Mouse (Mus musculus) v-Abl transformed pro-B cells (cell line): ENCODE data around the gene Osgin1.

ENCODE experiments used
- in situ Hi-C, 2 experiments: fragments of 400-800 bp; cut with MboI; formaldehyde crosslinking; loops; one replicate each; pipeline ENCODE4 v1.15.1; 2025; ENCODE audit not compliant: unreplicated experiment in 2 of 2

Gene Osgin1

DNA sequence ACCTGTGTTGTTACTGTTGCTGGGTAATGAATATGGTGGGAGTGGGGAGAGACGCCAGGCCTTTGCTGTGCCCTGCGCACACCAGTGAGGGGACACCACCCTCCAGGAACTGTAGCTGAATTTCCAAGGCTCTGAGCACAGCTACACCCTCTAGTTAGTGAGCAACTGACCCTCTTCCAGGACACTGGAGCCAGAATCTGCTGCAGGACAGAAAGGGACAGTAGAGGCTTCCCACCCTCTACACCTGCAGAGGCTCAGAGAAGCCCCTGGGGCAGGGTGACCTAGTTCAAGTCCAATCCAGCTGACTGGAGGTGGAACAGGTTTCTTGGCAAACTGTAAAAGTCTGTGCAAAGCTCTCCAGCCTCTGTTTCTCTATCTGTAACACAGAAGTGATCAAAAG, 5.5 kb downstream of the Osgin1 start:
- in situ Hi-C loops, result loop anchor here (5.0 to 10.0 kb wide), 2 partner anchors 168 to 475 kb away; partner anchors contain the start of genes Gm20388 (in 1 of the 2), Taf1c (in 1 of the 2) and Usp10 (in 1 of the 2)

DNA sequence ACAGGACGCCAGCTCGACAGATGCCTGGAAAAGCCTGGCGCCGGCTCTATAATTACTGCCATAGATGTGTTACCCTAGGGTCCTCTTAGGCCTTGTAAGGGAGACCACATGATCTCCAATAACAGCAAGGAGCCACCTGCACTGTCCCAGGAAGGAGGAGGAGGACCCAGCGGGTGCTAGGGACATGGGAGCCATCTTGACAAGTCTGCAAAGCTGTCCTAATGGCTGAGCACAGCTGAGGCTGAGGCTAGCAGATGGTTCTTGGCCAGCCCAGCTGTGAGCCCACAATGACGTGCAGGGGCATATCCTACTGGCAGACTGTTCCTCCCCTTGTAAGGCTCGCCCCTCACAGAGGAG, 5.9 kb downstream of the Osgin1 start:
- in situ Hi-C loops, result loop anchor here (5.0 to 10.0 kb wide), 3 partner anchors 167 to 475 kb away; partner anchors contain the start of genes Gm20388 (in 1 of the 2), Taf1c (in 1 of the 2) and Usp10 (in 1 of the 2)

DNA sequence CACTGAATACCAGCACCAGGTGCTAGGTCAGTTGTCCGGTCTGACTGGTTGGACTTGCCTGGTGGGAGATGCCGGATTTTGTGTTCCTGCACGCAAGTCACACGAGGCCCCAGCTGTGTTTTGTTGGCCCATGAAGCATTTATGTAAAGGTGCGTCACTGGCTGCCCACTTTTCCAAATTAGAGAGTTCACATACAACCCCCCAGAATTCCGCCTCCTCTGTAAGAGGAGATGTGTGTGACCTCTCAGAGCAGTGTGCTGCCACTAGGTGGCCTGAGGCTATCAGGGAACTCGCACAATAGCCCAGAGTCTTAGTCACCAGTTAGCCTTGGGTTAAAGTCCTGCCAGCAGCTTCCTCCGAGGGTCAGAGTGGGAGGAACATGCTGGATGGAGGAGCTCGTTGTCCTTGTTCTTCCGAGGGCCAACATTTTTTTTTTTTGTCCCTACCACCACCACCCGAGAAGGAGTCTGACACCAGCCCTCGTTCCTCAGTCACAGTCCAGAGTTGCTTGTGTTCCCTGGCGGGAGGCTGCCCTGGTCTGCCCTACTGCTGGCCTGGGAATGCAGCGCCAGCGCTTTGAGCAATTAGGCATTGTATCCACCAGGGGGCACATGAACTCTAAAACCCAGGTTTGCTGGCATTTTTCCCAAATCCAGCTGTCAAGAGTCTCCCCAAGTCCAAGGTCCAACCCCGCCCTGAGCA, 6.5 kb downstream of the Osgin1 start:
- in situ Hi-C loops, result loop anchor here in 1 of 2 experiments (10.0 kb wide), 1 partner anchor 234 kb away; no protein-coding TSS in a partner anchor

DNA sequence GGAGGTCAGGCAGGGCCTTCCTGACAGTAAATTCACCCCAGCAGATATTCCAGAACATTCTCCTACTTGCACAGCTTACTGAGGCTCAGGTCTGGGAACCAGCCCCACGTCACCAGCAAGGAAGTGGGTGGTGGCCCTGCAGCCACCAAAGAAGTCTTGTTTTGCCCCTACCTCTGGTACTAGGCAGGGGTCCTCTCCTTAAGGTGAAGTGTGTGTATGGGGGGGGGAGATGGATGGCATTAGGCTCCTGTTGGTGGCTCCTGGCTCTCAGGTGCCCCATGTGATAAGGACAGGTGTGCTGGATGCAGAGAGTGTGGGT, 7.0 kb downstream of the Osgin1 start:
- in situ Hi-C loops, result loop anchor here in 1 of 2 experiments (10.0 kb wide), 1 partner anchor 234 kb away; no protein-coding TSS in a partner anchor

DNA sequence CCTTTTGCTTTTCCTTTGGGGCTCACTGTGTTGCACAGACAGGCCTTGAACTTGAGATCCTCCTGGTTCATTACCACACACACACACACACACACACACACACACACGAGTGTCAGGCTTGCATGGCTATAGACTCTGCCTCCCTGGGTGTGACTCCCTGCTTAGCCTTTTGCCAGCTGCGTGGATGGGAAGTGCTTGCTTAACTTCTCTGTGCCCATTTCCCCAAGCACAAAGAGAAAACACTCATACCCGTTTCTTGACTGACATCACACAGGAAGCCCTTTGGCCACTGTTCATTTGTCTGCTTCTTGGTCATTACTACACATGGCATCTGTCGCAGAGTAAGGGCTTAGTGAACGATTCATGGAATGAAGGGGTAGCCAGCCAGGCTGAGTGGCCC, 8.1 kb downstream of the Osgin1 start:
- in situ Hi-C loops, result loop anchor here in 1 of 2 experiments (10.0 kb wide), 1 partner anchor 233 kb away; no protein-coding TSS in a partner anchor

DNA sequence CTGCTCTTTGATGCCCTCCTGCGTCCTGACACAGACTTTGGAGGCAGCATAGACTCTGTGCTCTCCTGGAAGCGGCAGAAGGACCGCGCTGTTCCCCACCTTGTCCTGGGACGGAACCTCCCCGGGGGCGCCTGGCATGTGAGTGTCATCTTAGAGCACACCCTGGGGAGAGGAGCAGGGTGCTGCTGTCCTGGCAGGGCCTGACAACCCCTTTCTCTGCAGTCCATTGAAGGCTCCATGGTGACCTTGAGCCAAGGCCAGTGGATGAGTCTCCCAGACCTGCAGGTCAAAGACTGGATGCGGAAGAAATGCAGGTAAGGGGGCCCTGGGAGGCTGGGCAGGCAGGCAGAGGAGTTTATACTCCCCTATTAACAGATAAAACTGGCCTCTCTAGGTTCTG, 9.0 kb downstream of the Osgin1 start:
- in situ Hi-C loops, result loop anchor here in 1 of 2 experiments (10.0 kb wide), 1 partner anchor 232 kb away; no protein-coding TSS in a partner anchor

DNA sequence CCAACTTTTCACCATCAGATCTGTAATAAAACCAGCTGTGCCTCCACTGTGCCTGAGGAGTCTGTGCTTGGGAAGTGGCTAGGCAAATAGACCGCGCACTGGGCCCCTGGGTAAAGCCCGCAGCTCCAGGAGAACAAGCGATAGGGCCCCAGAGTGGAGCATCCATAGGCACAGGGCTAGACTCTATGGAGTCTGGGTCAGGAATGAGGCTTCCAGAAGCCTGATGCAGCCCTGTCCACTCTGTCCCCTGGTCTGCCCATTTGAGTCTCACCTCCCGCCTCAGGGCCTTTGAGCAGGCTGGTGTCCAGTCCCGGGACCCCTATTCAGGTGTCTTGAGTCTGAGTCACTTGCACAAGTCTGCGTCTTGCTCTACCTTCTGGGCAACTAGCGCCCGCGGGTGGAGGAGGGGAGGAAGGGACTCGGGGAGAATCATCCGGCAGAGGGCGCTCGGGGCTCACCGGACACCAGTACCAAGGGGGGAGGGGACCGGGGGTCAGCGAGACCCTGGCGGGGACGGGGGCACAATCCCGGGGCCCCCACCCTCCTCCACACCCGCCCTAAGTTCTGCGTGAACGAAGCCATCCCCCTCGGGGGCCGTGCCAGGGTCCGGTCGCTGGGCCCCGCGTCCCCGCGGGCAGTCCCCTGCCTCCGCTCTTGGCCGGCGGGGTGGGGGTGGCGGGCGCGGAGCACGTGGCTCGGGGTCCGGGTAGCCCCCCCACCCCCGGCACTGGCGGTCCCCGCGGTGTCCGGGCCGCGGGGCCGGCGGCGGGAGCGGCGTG, 12.5 kb downstream of the Osgin1 start, which contains the start of gene Necab2:
Gene Necab2, plus strand, starts transcription at position 509 of the 779 bp plus-strand sequence.
- in situ Hi-C loops, result loop anchor here (5.0 to 10.0 kb wide), 3 partner anchors 34 to 228 kb away; no protein-coding TSS in a partner anchor

DNA sequence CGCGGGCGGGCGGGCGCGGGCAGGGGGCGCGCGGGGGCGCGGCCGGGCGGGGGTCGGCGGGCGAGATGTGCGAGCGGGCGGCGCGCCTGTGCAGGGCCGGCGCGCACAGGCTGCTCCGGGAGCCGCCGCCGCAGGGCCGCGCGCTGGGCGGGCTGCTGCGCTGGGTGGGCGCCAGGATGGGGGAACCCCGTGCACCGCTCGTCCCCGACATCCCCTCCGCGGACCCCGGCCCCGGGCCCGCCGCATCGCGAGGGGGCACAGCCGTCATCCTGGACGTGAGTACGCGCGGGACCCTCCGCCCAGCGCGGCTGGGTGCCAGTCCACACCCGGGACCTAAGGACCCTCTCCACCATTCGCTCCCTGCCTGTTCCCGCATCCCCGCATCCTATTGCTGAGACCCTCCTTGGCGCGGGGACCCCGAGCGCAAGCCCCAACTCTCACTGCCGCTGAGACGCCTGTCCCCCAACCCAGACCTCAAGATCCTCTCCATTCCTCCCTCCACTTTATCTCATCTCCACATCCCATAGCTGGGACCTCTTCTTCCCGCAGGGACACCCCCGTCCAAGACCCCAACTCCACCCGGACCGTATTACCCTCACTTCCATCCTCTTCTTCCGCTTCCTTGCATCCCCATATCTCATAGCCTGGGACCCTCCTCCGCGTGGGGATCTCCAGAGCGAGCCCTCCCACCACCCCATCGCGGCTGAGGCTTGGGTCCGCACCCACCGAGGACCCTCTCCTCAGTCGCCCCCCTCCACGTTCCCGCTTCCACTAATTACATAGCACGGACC, 13.3 kb downstream of the Osgin1 start:
- in situ Hi-C loops, result loop anchor here (5.0 to 10.0 kb wide), 3 partner anchors 35 to 228 kb away; no protein-coding TSS in a partner anchor

DNA sequence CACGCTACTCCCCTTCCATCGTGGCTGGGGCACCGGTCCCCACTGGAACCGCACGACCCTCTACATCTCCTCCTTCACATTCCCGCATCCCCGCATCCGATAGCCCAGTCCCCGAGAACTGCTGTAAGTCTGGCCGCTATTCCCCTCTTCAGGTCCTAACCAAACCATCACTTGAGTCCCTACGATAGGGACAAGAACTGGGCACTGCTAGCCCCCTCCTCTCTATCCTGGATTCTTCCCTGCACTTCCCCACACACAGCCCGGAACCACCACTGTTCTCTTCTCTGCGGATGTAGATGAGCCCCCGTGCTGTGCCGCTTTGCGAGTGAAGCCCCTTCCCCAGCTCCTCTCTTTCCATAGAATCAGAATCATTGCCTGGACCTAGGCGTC, 13.9 kb downstream of the Osgin1 start:
- in situ Hi-C loops, result loop anchor here (5.0 to 10.0 kb wide), 3 partner anchors 35 to 227 kb away; no protein-coding TSS in a partner anchor

DNA sequence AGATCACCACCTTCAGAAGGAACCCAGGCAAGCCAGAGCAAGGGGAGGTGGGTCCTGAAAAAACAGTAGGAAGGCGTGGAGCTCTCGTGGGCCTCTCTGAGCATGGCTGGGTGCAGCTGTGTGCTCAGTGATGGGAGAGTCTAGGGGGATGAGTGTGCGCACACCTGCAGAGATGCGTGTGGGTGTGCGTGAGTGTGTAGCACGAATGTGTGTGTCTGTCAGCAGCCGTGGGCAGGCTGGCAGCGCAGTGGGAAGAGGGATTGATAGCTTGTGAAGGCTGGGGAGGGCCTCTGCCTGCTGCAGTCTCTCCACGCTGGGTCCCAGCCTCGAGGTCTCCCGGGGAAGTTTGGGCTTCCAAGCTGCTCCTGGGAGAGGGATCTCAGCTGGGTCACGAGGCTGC, 15.7 kb downstream of the Osgin1 start:
- in situ Hi-C loops, result loop anchor here (5.0 to 10.0 kb wide), 6 partner anchors 37 to 225 kb away; partner anchors contain the start of gene Taf1c (in 1 of the 2)

DNA sequence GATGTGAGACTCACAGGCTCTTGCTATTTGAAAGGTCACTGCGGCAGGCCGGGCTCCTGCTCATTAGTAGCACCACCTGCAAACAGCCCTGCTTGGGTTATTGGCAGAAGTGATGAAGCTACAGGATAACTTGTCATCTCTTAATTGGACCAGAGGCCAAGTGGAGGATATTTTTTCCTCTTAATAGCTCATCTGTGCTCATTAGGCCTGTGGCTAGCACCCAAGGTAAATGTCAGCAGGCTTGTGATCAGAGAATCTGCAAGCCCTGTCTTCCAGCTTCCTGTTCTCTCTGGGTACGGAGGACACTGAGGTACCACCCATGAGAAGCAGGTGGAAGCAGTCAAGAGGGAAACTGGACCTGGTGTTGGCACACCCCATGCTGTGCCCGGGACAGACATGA, 17.2 kb downstream of the Osgin1 start:
- in situ Hi-C loops, result loop anchor here (5.0 kb wide), 3 partner anchors 41 to 156 kb away; partner anchors contain the start of gene Taf1c (in 1 of the 2)

DNA sequence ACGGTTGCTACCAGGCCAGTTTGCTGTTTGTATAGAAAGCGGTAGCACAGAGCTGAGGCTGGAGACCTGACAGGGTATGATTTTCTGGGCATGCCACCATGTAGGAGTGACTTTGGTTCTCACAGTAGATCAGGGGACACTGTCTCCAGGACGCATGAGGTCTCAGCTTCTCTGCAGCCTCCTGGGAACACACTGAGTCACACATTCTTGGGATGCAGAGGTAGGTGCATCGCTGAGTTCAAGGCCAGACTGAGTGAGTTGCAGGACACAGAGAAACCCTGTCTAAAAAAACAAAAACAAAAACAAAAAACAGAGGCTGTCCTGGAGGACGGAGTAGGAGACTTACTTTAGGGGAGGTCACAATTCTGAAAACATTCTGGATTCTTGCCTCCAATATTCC, 19.0 kb downstream of the Osgin1 start:
- in situ Hi-C loops, result loop anchor here (5.0 kb wide), 3 partner anchors 39 to 154 kb away; partner anchors contain the start of gene Taf1c (in 1 of the 2)

DNA sequence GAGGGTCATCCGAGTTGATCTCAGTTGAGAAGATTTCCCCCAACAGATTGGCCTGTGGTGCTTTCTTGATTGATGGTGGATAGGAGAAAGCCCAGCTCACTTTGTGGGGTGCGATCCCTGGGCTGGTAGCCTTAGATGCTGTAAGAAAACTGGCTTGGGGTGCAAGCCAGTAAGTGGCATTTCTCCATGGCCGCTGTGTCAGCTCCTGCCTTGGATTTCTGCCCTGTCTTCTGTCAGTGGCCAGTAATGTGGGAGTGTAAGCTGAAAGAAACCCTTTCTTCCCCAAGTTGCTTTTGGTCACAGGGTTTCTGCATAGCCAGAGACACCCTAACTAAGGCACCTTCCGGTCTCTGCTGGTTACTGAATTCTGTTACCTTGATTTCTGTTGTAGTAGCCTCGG, 22.1 kb downstream of the Osgin1 start:
- in situ Hi-C loops, result no loop called here

DNA sequence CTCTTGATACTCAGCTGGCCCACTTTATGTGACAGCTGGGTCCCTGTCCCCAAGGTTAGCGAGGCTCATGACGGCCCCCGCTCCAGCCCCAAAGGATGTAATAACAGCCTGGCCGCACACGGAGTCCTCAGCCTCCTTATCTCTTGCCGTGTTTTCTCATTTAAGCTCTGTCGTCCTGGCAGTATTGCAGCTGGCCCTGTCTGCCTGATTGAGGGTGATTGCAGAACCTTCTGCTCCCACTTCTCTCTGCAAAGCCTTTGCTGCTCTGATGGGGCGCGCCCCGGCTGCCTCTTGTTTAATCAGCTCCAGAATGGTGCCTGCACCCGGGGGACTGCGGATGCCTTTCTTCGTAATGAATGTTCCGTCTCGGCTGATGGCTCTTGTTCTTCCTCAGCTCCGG, 25.8 kb downstream of the Osgin1 start:
- in situ Hi-C loops, result no loop called here

DNA sequence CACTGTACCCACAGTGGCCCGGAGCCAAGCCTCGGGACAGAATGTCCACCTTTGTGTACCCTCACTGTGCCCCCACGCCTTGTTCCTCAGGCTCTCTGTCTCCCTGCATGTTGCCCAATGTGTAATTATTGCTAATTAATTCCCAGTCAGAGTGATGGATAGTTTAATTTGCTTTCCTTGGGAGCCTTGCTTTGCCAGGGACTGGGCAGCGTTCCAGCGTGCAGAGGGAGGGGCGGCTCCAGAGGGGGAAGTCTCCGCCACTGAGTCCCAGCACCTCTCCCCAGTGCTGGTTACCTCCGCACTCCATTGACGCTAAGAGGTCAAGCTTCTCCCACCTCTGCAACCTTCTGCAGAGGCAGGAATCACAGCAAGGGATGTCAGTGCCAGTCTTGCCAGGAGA, 27.4 kb downstream of the Osgin1 start:
- in situ Hi-C loops, result no loop called here

DNA sequence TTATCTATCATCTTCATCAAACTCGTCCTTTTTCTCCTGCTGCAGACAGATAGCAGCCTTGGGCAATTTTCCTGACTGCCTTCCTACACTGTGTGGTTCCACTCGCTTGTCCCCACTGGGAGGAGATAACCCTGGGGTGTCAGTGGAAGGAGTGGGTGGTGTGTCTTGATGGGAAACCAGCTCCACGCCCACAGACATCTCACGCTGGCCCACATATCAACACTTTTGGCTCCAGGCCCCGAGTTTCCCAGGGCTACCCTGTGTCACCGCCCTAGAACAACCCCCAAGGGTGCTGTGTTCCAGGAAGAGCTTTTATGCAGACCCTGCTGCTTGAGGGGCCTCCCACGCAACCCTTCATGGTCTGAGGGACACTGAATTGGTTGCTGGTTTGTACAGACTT, 29.8 kb downstream of the Osgin1 start:
- in situ Hi-C loops, result no loop called here

DNA sequence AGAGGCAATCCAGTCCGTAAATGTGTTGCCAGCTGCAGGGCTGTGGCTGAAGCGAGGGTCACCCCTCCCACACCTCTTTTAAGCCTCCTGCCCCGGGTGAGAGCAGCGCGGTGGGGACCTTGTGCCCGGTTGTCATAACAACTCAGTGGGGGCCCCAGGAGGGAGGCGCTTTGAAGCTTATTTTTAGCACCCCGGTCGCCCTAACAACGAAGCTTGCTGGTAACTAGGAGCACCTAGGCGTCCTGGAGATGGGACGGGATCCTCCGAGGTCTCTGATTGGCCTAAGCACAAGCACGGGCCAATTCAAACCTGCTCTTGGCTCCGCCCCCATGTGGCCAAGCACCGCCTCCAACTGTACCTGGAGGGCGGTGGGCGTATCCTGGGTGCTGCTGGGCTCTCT, 32.2 kb downstream of the Osgin1 start:
- in situ Hi-C loops, result no loop called here

DNA sequence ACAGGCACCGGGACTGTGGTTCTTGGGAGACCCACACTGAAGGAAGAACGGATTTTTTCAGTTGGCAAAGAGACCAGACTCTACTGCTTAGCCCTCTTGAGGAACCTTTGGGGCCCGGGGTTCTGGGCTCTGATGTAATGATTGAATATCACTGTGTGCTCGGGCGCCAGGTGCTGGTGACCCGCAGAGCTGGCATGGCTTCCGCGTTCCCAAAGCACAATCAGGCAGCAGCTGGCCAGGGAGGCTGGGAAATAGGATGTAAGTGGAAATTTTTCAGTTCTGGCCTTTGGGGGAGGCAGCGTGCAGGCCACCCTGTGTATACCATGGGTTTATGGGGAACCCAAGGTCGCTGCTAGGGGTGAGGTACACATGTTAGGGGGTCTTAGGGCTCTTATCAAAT, 32.9 kb downstream of the Osgin1 start:
- in situ Hi-C loops, result no loop called here

DNA sequence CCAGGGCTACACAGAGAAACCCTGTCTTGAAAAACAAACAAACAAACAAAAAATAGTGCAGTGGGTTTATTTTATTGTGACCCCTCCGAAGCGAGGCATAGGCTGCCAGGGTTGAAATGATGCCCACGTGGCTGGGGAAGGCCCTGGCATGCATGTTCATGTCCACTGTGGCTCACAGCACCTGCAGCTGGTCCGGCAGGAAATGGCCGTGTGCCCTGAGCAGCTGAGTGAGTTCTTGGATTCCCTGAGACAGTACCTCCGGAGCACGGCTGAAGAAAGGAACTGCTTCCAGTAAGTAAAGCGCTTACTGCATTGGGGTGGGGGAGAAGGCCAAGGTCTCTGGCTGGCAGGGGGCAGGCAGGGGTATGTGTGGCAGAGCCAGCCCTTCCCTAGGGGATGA, 34.2 kb downstream of the Osgin1 start:
- in situ Hi-C loops, result no loop called here

DNA sequence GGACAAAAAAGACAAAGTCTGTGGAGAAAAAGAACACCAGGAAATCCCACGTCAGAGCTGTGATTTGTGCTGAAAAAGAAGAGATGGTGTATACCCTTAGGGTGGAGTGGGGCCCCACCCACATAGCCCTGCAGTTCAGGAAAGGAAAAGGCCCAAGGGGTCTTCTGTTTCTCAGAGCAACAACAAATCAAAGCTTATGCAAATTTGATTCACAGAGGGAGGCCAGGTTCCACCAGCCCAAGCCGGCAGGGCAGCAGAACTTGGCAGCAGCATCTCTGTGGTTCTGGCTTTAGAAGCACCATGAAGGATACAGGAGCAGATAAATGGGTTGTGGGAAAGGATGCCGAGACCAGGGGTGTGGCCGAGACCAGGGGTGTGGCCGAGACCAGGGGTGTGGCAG, 44.8 kb downstream of the Osgin1 start:
- in situ Hi-C loops, result no loop called here
